Mouse (Mus musculus): ENCODE measurements around the gene Hephl1. TPM values are rescaled to one million over a fixed set of nuclear protein-coding genes. Genes with fewer than 3 reads are reported as not detected.

Gene Hephl1
- polyA plus RNA-seq, 1 experiment, result 2.4 TPM

GRCm38 (mm10) chr9:15015223-15015956 is 96.5 kb downstream of the Hephl1 start:
- no peaks in the 10 kb centered on the region for H3K4me1 ChIP-seq (ENCODE audit: control insufficient read depth, insufficient read depth, insufficient read length, low read length)
- H3K4me3 ChIP-seq (ENCODE audit: insufficient read depth, low read depth, low read length), result no peak overlapping the region
- no peak overlapping the region for H3K27ac ChIP-seq (replicated peaks; ENCODE audit: low read depth, low read length)

DNA sequence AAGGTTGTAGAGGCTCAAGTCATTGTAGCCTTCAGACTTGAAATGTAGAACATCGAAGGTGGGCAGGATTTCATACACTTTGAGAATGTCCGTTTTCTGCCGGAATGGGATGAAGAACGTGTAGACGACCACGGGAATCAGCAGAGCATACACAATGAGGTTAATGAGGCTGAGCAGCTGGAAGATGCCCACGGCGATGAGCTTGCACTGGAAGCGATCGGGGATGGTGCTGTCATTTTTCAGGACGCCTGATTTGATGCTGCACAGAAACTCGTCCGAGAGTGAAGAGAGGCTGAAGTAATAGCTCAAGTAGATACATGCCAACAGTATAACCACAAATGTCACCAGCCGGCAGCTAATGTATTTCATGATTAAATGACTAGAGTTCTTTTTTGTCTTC is 104.3 kb downstream of the Hephl1 start:
- no peak overlapping the region for H3K27ac ChIP-seq (replicated peaks; ENCODE audit: low read depth, low read length)
- no peak overlapping the region for H3K4me3 ChIP-seq (ENCODE audit: insufficient read depth, low read depth, low read length)
- H3K4me1 ChIP-seq (ENCODE audit: control insufficient read depth, insufficient read depth, insufficient read length, low read length), result no peaks in the 10 kb centered on the region

DNA sequence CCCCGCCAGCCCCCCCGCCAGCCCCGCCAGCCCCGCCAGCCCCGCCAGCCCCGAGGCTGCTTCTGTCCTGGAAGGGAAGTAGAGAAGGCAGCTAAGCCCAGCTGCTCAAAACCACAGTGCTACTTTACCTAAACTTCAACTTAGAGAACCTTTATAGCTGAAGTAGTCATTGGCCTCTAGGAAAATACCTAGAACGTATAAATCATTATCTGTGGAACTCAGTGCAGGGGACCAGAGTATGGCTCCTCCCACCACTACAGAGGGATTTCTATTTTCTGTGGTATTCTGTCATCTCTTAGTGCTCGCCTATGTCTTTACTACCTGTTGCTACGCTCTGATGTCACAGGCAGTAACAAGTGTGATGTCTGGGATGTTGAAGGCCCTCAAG is 107.6 kb downstream of the Hephl1 start:
- H3K4me3 ChIP-seq (ENCODE audit: insufficient read depth, low read depth, low read length), result no peak overlapping the region
- no peaks in the 10 kb centered on the region for H3K4me1 ChIP-seq (ENCODE audit: control insufficient read depth, insufficient read depth, insufficient read length, low read length)
- H3K27ac ChIP-seq (replicated peaks; ENCODE audit: low read depth, low read length), result no peak overlapping the region

- Histone ChIP-seq H3K27ac (replicated peaks; ENCODE audit: low read depth, low read length) (no peak overlapping the region), H3K4me1 (ENCODE audit: control insufficient read depth, insufficient read depth, insufficient read length, low read length) (no peaks in the 10 kb centered on the region), H3K4me3 (ENCODE audit: insufficient read depth, low read depth, low read length) (no peak overlapping the region)
Measured at GRCm38 (mm10) chr9:15003676-15004297, 108.1 kb downstream of the Hephl1 start.

GRCm38 (mm10) chr9:15002995-15003613 is 108.8 kb downstream of the Hephl1 start:
- H3K27ac ChIP-seq (replicated peaks; ENCODE audit: low read depth, low read length), result no peak overlapping the region

More at GRCm38 (mm10) chr9:15002995-15003613, 108.8 kb downstream of the Hephl1 start:
- no peaks in the 10 kb centered on the region for H3K4me1 ChIP-seq (ENCODE audit: control insufficient read depth, insufficient read depth, insufficient read length, low read length)
- no peak overlapping the region for H3K4me3 ChIP-seq (ENCODE audit: insufficient read depth, low read depth, low read length)

Other genes with a start within 250 kb of the Hephl1 start
- gene Izumo1r, start 208.2 kb downstream of the Hephl1 start, polyA plus RNA-seq (2012; ENCODE audit: insufficient read depth, insufficient read length, missing spikeins), result not detected in 2 replicates
- gene Panx1, start 66.6 kb downstream of the Hephl1 start, polyA plus RNA-seq (2012; ENCODE audit: insufficient read depth, insufficient read length, missing spikeins), result 0.63 and 1.0 TPM in 2 replicates
- gene Vstm5, start 126.9 kb upstream of the Hephl1 start, polyA plus RNA-seq (2012; ENCODE audit: insufficient read depth, insufficient read length, missing spikeins), result not detected in 2 replicates
- 25.8 and 28.0 TPM in 2 replicates for gene Med17, start 167.8 kb upstream of the Hephl1 start, polyA plus RNA-seq (2012; ENCODE audit: insufficient read depth, insufficient read length, missing spikeins)
- gene Taf1d, start 194.1 kb upstream of the Hephl1 start, polyA plus RNA-seq (2012; ENCODE audit: insufficient read depth, insufficient read length, missing spikeins), result 41.7 and 53.1 TPM in 2 replicates
- gene 4931406C07Rik, start 194.3 kb upstream of the Hephl1 start, polyA plus RNA-seq (2012; ENCODE audit: insufficient read depth, insufficient read length, missing spikeins), result 370 and 448 TPM in 2 replicates
- 5.1 and 5.7 TPM in 2 replicates for gene Cep295, start 245.7 kb upstream of the Hephl1 start, polyA plus RNA-seq (2012; ENCODE audit: insufficient read depth, insufficient read length, missing spikeins)

Data from brown adipose tissue, adult 24 weeks (tissue).